Mouse (Mus musculus): Measurements from ENCODE around the gene Gmds.

Gene Gmds

GRCm38 (mm10) chr13:32161567-32161966, 177.0 kb downstream of the Gmds start:
- no peak for DNase-seq (ENCODE audit: low read depth, low spot score)

GRCm38 (mm10) chr13:32158240-32158639, 180.3 kb downstream of the Gmds start:
- DNase-seq (ENCODE audit: low read depth, low spot score) = no peak

GRCm38 (mm10) chr13:32145916-32146315, 192.6 kb downstream of the Gmds start:
- DNase-seq (ENCODE audit: low read depth, low spot score) = no peak

GRCm38 (mm10) chr13:32145179-32145578, 193.4 kb downstream of the Gmds start:
- DNase-seq (ENCODE audit: low read depth, low spot score) = no peak

- no peak for DNase-seq (ENCODE audit: low read depth, low spot score)
Observed at GRCm38 (mm10) chr13:32143651-32144050, 194.9 kb downstream of the Gmds start.

GRCm38 (mm10) chr13:32134663-32135273, 203.8 kb downstream of the Gmds start:
- no peak for DNase-seq (ENCODE audit: low read depth, low spot score)

GRCm38 (mm10) chr13:32129970-32130369, 208.6 kb downstream of the Gmds start:
- DNase-seq (ENCODE audit: low read depth, low spot score) = no peak

- no peak for DNase-seq (ENCODE audit: low read depth, low spot score)
Observed at GRCm38 (mm10) chr13:32118386-32118785, 220.2 kb downstream of the Gmds start.

- no peak for DNase-seq (ENCODE audit: low read depth, low spot score)
Observed at GRCm38 (mm10) chr13:32115468-32115867, 223.1 kb downstream of the Gmds start.

GRCm38 (mm10) chr13:32113875-32114274, 224.7 kb downstream of the Gmds start:
- DNase-seq (ENCODE audit: low read depth, low spot score) = no peak

GRCm38 (mm10) chr13:32088303-32088977, 250.1 kb downstream of the Gmds start:
- no peak for DNase-seq (ENCODE audit: low read depth, low spot score)

GRCm38 (mm10) chr13:32080520-32081249, 257.9 kb downstream of the Gmds start:
- DNase-seq (ENCODE audit: low read depth, low spot score) = no peak

- no peak for DNase-seq (ENCODE audit: low read depth, low spot score)
Observed at GRCm38 (mm10) chr13:32073630-32074029, 264.9 kb downstream of the Gmds start.

GRCm38 (mm10) chr13:32055321-32055720, 283.2 kb downstream of the Gmds start:
- DNase-seq (ENCODE audit: low read depth, low spot score) = no peak

GRCm38 (mm10) chr13:32053587-32053986, 285.0 kb downstream of the Gmds start:
- DNase-seq (ENCODE audit: low read depth, low spot score) = peak; percentile 32

- DNase-seq (ENCODE audit: low read depth, low spot score) = no peak
Observed at GRCm38 (mm10) chr13:32047980-32048959, 290.3 kb downstream of the Gmds start.

GRCm38 (mm10) chr13:32046961-32047360, 291.6 kb downstream of the Gmds start:
- DNase-seq (ENCODE audit: low read depth, low spot score) = no peak

- no peak for DNase-seq (ENCODE audit: low read depth, low spot score)
Observed at GRCm38 (mm10) chr13:32042748-32043147, 295.8 kb downstream of the Gmds start.

- no peak for DNase-seq (ENCODE audit: low read depth, low spot score)
Observed at GRCm38 (mm10) chr13:32040822-32041221, 297.7 kb downstream of the Gmds start.

GRCm38 (mm10) chr13:32036902-32037301, 301.6 kb downstream of the Gmds start:
- DNase-seq (ENCODE audit: low read depth, low spot score) = no peak

- DNase-seq (ENCODE audit: low read depth, low spot score) = no peak
Observed at GRCm38 (mm10) chr13:32034799-32035448, 303.6 kb downstream of the Gmds start.
